Mouse (Mus musculus) right cerebral cortex, postnatal 36 days (tissue): ENCODE results near the gene BC049352.

Experiments used
- DNase-seq, 2 experiments: peaks; one replicate each; pipeline ENCODE4 v3.0.0; 2022; ENCODE audit warnings: low spot score in 2 of 2, mixed read lengths in 1 of 2

Gene BC049352

GRCm38 (mm10) chr9:45247536-45247935 lies 65.7 kb downstream of the BC049352 start:
- DNase-seq: no peak

- no peak for DNase-seq
These were observed 68.5 kb downstream of the BC049352 start for GRCm38 (mm10) chr9:45250306-45250705.

DNA sequence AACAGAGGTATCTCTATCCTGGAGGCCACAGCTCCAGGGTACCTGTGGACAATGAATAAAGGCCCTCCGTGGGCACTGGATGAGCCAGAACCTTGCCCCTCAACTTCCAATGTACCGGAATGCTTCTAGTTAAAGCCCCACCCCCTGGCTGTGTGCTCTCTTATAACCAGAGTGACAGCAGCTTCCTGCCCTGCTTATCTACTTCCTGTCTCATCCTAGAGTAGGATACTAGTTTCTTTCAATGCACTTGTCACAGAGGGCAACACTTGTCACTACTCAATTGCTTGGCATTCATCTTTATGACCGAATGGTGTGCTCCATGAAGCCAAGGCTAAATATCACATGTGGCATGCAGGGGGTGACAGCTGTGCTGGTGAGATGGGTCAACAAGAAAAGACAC lies 69.5 kb downstream of the BC049352 start:
- DNase-seq: no peak

DNA sequence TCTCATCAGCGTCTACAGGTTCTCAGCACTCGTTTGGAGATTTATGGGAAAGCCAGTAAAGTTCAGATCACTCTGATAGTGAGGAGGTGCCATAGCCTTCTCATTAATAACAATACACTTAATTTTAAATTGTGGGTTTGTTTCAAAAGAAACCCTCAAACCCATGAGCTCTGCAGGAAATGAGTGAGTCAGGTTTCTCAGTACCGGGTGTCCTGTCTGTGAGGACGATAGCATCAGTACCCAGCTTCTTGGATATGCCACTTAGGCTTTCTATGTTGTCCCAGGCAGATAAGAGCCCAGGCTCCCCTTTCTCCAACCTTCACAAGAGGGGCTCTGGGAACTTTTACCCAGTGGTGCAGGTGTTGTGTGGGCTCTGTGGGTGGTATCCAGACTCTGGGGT lies 70.2 kb downstream of the BC049352 start:
- no peak for DNase-seq

DNA sequence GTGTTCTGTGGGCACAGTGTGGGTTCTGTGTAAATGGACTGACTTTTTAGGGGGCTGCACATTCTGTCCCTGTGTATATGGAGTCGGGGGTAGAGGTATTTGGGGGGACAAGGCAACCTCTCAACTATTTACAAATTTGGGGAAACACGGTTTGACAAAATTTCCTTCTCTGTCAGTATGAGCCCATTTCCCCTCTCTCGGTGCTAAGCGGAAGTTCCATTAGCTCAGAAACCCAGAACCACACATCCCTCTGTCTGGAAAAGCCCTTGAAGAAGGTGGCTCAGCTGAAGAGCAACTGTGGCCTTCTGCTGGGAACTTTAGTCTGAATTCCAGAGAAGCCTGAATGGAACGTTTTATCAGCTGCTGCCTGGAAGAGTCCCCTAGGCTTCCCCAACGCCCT lies 70.6 kb downstream of the BC049352 start:
- DNase-seq: no peak

DNA sequence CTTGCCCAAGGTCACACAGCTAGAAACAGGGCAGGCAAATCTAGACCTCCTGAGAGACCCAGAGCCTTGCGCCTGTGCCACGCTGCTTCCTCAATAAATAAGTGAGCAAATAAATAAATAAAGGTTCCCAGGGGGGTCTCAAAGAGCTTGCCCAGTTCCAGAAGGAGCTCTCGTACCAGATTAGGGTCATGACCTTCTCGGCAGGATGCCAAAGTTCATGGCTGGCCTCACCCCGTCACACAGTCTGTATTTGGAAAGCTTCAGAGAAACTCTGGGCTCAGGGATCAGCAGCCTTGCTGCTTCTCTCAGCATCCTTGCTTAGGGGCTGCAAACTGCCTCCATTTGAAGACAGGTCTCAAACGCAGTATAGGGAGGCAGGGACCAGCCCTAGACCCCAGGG lies 72.2 kb downstream of the BC049352 start:
- DNase-seq: no peak

DNA sequence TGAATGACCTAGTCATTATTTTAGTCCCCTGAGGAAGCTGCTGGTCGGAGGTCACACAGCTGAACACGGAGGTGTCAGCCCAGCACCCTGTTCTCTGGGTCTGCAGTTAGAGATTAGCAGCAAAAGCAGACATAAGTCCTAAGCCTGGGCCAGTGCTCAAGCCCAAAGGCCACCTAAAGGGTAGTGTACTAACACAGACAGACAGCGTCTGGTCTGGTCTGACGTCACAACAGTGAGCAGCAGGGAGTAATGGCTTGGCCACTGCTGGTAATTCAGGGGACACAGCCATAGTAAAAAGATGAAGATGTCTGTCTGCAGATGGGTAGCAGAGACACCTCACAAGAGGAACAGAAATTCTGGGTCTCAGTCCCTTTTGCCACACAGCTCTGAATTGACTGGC lies 72.8 kb downstream of the BC049352 start:
- DNase-seq: no peak

- DNase-seq: no peak
These were observed 73.6 kb downstream of the BC049352 start for GRCm38 (mm10) chr9:45255431-45255830.

GRCm38 (mm10) chr9:45255967-45256366 lies 74.2 kb downstream of the BC049352 start:
- DNase-seq: no peak

- DNase-seq: no peak
These were observed 77.3 kb downstream of the BC049352 start for GRCm38 (mm10) chr9:45259065-45259464.

GRCm38 (mm10) chr9:45261466-45261865 lies 79.7 kb downstream of the BC049352 start:
- DNase-seq: no peak

- DNase-seq: no peak
These were observed 80.1 kb downstream of the BC049352 start for GRCm38 (mm10) chr9:45261872-45262271.

DNA sequence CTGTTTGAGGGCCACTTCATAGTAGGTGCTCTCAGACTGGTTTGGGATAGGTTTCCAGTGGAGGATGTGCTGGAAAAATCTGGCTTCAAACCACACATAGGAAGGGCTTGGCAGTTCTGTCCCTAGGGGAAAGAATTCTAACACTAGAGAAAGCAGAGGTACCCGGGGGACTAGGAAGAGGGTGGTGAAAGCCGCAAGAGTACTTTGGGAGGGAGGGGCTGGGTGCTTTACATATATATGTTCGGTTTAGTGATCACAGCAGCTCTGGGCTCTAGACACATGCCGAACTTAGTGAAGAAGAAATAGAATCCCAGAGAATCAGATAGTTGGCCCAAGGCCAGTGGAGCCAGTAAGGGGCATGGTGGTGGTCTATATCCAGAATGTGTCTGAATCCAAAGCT lies 85.3 kb downstream of the BC049352 start:
- no peak for DNase-seq

- DNase-seq: no peak
These were observed 86.3 kb downstream of the BC049352 start for GRCm38 (mm10) chr9:45268079-45268478.

DNA sequence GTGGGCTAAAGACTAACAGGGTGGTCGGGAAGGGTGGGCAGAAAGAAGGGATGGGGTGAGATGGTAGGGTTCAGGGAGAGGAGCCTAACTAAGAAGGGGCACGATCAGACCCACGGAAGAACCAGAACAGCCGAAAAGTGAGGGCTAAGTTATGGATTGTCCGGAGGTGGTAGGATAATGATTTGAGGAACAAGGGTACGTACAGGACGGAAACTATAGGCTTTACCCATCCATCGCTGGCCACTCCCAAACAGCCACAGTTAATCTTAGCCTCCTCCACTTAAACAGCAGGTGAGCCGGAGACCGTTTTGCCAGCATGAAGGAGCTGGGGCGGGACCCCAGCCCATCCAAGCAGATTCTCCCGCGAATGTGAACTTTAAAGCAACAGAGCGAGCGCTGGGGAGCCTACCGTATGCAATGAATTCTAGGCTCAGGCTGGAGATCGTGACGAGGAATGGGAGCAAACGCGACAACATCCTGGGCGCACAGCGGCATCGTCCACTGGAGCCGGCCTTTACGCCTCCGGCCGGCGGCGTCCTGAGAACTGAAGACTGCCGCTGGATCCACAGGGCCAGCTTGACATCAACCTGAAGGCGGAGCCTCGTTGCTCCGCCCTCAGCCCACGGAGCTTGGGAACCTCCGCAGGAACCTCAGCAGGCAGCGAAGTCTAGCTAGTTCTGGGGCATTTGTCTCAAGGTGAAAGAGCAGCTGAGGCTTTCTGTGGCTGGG lies 87.0 kb downstream of the BC049352 start, which contains the start of gene Il10ra:
Gene Il10ra, minus strand, starts transcription at position 553 of the 729 bp plus-strand sequence.
- DNase-seq: peak; percentile 14 to 37

- no peak for DNase-seq
These were observed 90.4 kb downstream of the BC049352 start for GRCm38 (mm10) chr9:45272213-45272612.

DNA sequence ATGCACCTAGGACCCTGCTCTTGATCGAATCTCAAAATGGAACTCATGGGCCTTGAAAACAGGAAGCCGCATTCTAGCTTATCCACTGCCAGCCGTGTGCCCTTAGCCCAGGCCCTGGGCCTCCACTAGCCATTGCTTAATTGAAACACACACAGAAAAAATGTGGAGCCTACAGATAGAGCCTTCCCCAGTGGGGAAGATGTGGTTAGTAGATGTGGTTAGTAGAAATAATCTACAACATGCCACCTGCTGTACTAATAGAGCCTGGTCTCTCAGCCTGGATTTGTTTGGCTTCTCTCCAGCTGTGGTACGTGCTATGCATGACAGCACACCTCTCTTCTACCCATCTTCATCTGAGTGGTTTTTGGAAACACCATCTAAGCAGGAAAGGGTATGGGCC lies 92.4 kb downstream of the BC049352 start:
- no peak for DNase-seq

DNA sequence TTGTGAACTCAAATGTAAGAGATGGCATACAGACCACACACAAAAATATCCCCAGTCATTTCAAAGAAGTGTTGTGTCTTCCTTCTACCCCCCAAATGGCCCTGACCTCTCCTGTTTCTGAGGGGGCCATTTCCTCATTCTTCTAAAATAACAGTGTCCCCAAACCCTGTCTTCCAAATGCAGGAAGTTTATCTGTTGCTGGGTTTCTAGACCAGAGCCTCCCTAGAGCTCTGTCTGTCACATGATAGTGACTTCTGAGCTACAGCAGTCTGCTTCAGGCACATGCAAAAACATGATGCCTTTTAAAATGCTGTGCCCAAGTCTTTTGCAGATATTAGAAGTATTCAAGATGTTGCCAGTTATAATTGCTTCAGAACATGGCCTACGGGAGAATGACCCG lies 92.8 kb downstream of the BC049352 start:
- DNase-seq: no peak

- no peak for DNase-seq
These were observed 98.3 kb downstream of the BC049352 start for GRCm38 (mm10) chr9:45280059-45280458.

- no peak for DNase-seq
These were observed 99.1 kb downstream of the BC049352 start for GRCm38 (mm10) chr9:45280891-45281290.

GRCm38 (mm10) chr9:45282466-45282865 lies 100.7 kb downstream of the BC049352 start:
- no peak for DNase-seq

GRCm38 (mm10) chr9:45291481-45292168 lies 109.8 kb downstream of the BC049352 start:
- DNase-seq: no peak
